Mouse (Mus musculus): ENCODE measurements at regions not wholly inside any gene's neighbourhood (a gene's known extent, or its start where the extent isn't known, plus 50 kb on each side); places are given as distances from the start of the nearest gene placed in this dataset.

- WGBS = 60% methylated on average over 2 of the region's 2 CpGs
- no peak overlapping the region for H3K4me2 ChIP-seq
- H3K27me3 ChIP-seq = no peaks in the 10 kb centered on the region
- no peak overlapping the region for H3K4me3 ChIP-seq
- no peaks in the 10 kb centered on the region for H3K36me3 ChIP-seq
- H3K4me1 ChIP-seq (replicated peaks) = peaks cover 8% of the 10 kb centered on the region
- H3K9me3 ChIP-seq = no peaks in the 10 kb centered on the region
- peak; percentile 47; the same call in 1 of the 2 replicates for ATAC-seq (ENCODE audit: low read depth)
- no peak overlapping the region for H3K27ac ChIP-seq (replicated peaks)
- no peak overlapping the region for H3K9ac ChIP-seq
These were observed 145.1 kb downstream of the Gm10192 start for GRCm38 (mm10) chr4:97037693-97038348.

DNA sequence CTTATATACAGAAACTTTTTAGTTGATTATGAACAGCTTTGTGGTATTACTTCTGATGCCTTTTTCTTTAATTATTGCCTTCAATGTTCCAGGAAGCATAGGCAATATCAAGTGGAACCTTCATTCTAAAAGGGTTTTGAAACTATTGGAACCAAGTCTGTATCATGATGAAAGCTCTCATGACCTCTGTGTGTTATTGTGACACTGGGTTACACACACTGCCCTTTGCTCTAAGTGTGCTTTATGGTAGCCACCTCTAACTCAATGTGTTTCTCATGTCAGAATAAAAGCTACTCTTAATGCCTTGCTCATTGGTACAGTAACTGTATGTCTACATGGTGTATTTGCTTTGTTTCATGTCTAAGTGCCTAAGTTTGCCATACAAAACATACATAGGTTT lies 154.0 kb downstream of the Gm10192 start:
- H3K9ac ChIP-seq = no peak overlapping the region
- H3K9me3 ChIP-seq = no peaks in the 10 kb centered on the region
- H3K4me3 ChIP-seq = no peak overlapping the region
- ATAC-seq (ENCODE audit: low read depth) = no peak
- no peaks in the 10 kb centered on the region for H3K4me1 ChIP-seq (replicated peaks)
- no peak overlapping the region for H3K4me2 ChIP-seq
- no peaks in the 10 kb centered on the region for H3K27me3 ChIP-seq
- no peaks in the 10 kb centered on the region for H3K36me3 ChIP-seq
- no peak overlapping the region for H3K27ac ChIP-seq (replicated peaks)

DNA sequence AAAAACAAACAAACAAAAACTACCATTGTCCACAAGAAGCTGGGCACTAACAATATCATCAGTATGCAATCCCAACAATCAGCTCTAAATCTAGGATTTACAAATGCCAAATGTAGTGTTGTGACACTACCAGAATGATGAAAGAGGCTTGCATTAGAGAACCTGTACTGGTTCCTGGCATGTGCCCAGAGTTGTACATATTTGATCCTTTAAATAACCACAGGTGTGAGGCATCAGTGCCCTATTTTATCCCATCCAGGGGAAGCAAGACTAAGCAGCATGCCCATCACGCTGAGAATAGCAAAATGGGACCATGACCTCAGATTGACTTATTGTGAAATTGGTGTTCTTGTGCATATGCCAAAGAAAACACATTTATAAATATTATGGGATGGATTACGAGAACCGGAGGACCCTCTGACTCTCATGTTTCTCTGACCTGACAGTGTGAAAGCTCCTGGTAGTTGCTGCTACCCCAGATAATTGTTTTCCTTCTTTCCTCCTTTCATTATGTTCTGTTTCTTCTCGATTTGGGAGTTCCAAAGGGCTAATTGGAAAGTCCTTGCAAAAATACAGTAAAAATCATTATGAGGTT lies 157.4 kb downstream of the Gm10192 start:
- H3K4me1 ChIP-seq (replicated peaks) = no peaks in the 10 kb centered on the region
- no peak for ATAC-seq (ENCODE audit: low read depth)
- H3K9me3 ChIP-seq = no peaks in the 10 kb centered on the region
- H3K4me2 ChIP-seq = no peak overlapping the region
- no peak overlapping the region for H3K9ac ChIP-seq
- no peak overlapping the region for H3K4me3 ChIP-seq
- H3K36me3 ChIP-seq = no peaks in the 10 kb centered on the region
- no peaks in the 10 kb centered on the region for H3K27me3 ChIP-seq
- 77% methylated on average over 4 of the region's 4 CpGs for WGBS
- no peak overlapping the region for H3K27ac ChIP-seq (replicated peaks)

DNA sequence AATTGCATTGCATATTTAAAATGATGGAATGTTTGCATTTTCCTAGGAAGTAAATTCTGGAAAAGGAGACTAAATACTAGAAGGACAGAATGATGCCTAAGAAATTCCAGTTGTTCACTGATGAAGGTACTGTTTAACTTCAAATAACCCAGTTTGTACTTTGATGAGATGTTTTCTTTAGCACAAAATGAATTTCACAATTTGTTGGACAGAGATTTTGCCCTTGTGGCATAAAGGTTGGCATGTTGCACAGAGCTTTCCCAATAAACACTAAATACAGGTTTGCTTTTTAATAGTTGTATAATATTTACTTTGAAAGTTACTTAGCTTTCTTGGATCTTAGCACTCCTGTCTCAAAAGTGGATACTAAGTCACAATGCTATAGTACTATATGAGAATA lies 181.6 kb downstream of the Gm10192 start:
- Histone ChIP-seq H3K4me2 (no peak overlapping the region), H3K4me1 (replicated peaks) (no peaks in the 10 kb centered on the region), H3K4me3 (no peak overlapping the region), H3K27ac (replicated peaks) (no peak overlapping the region), H3K36me3 (no peaks in the 10 kb centered on the region), H3K9ac (no peak overlapping the region), H3K27me3 (no peaks in the 10 kb centered on the region), H3K9me3 (no peaks in the 10 kb centered on the region)
- no peak for ATAC-seq (ENCODE audit: low read depth)

DNA sequence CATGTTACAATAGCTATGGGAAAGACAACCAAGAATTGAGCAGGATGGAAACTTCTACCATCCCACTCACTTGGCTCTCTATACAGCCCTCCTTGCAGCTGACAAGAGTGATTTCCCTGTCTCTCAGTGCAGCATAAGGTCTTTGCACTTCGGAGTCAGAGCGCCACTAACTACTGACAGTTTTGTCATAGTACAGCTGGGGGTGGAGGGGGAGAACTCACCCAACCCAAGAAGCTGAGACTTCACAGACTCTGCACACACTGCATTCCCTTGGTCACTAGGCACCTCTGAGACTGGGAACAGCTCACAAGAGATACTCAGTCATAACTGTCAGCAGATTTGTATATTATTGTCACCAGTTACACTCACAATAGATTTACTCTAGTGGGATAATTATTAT lies 195.3 kb upstream of the Gm12695 start:
- 72% methylated on average over 2 of the region's 2 CpGs for WGBS
- 0 out of 2 replicates have a peak, but pooled peaks have one; percentile 3 for ATAC-seq (ENCODE audit: low read depth)
- Histone ChIP-seq H3K4me1 (replicated peaks) (no peaks in the 10 kb centered on the region), H3K9ac (no peak overlapping the region), H3K9me3 (no peaks in the 10 kb centered on the region), H3K4me3 (no peak overlapping the region), H3K4me2 (no peak overlapping the region), H3K27ac (replicated peaks) (no peak overlapping the region), H3K27me3 (no peaks in the 10 kb centered on the region), H3K36me3 (no peaks in the 10 kb centered on the region)

DNA sequence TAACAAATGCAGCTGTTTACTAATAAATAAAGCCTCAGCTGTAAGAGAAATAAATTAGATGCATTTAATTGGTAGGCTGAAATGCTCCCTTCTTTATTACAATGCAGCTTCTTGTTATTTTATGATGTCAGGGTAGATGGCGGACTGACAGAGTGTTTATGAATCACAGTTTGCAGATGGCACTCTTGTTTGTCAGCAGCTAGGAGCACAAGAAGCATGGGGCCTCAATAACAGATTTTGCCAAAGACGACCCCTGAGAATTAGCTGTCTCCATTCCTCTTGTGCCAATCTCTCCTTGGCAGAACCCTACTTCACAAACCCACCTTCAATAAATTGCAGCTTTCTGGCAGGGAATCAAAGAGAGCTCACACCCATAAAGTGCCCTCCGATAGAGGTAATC lies 194.9 kb upstream of the Gm12695 start:
- no peaks in the 10 kb centered on the region for H3K9me3 ChIP-seq
- H3K4me3 ChIP-seq = no peak overlapping the region
- H3K9ac ChIP-seq = no peak overlapping the region
- peak; percentile 23; the same call in 1 of the 2 replicates for ATAC-seq (ENCODE audit: low read depth)
- H3K4me2 ChIP-seq = no peak overlapping the region
- WGBS = 65% methylated on average over 3 of the region's 3 CpGs
- H3K27ac ChIP-seq (replicated peaks) = no peak overlapping the region
- no peaks in the 10 kb centered on the region for H3K4me1 ChIP-seq (replicated peaks)
- no peaks in the 10 kb centered on the region for H3K36me3 ChIP-seq
- H3K27me3 ChIP-seq = no peaks in the 10 kb centered on the region

- ATAC-seq (ENCODE audit: low read depth) = 0 out of 2 replicates have a peak, but pooled peaks have one; percentile 65
- H3K4me1 ChIP-seq (replicated peaks) = no peaks in the 10 kb centered on the region
- no peaks in the 10 kb centered on the region for H3K36me3 ChIP-seq
- H3K27ac ChIP-seq (replicated peaks) = no peak overlapping the region
- no peak overlapping the region for H3K4me2 ChIP-seq
- WGBS = 26% methylated on average over 3 of the region's 3 CpGs
- H3K27me3 ChIP-seq = no peaks in the 10 kb centered on the region
- no peak overlapping the region for H3K4me3 ChIP-seq
- H3K9ac ChIP-seq = no peak overlapping the region
- no peaks in the 10 kb centered on the region for H3K9me3 ChIP-seq
These were observed 189.9 kb upstream of the Gm12695 start for GRCm38 (mm10) chr4:96974935-96975334.

DNA sequence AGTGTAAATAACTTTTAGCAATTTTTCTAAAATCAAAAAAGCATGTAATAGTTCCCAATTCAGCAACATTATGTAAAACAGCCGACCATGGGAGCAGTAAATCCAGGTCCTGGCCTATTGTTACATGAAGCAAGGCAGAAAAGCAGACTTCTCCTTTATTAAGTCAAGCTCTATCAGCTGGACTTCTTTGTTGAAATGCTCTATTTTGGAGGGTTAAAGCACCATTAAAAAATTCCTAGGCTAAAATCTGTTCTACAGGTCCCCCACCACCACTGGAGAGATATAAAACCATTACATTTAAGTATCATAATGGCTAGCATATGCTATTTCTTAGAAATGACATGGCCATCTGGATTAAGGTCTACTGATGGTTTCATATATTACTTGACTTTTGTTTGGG lies 188.8 kb upstream of the Gm12695 start:
- Histone ChIP-seq H3K4me1 (replicated peaks) (peaks cover under 1% of the 10 kb centered on the region; the same call in 1 of the 2 replicates), H3K9me3 (no peaks in the 10 kb centered on the region), H3K4me2 (no peak overlapping the region), H3K9ac (no peak overlapping the region), H3K4me3 (no peak overlapping the region), H3K27me3 (no peaks in the 10 kb centered on the region), H3K36me3 (no peaks in the 10 kb centered on the region), H3K27ac (replicated peaks) (no peak overlapping the region)
- WGBS = 33% methylated on average over 1 of the region's 1 CpGs
- no peak for ATAC-seq (ENCODE audit: low read depth)

GRCm38 (mm10) chr4:96969199-96969598 lies 184.2 kb upstream of the Gm12695 start:
- 35% methylated on average over 5 of the region's 5 CpGs for WGBS
- peaks cover 11% of the 10 kb centered on the region; the same call in 1 of the 2 replicates for H3K4me1 ChIP-seq (replicated peaks)
- ATAC-seq (ENCODE audit: low read depth) = peak; percentile 76; the same call in 1 of the 2 replicates

DNA sequence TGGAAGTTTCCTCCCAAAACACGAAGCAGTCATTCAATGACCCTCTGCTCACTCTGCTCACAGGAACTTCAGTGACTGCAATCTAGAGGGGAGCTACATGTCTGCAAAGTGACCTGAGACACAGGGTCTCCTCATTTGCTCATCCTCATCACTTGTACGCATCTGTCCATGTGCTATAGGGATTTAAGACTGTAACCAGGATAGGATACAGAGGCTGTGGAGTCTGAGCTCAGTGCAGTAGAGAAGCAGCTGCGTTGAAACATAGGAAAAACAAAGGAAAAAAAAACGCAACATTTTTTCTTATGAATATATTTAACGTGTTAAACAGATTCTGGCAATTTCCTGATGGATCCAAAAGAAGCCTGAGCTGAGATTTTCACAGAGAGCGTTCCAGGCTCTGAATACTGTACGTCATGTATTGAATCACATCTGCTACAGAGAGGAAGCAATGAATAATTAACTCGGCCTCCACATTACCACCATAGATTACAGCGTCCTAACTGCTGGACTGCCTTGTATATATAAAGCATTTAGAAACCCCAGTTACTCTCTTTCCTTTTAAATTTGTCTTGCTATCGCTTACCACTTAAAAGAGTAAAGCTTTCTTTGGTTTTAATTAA lies 183.7 kb upstream of the Gm12695 start:
- Histone ChIP-seq H3K4me1 (replicated peaks) (peaks cover 11% of the 10 kb centered on the region; the same call in 1 of the 2 replicates), H3K4me3 (no peak overlapping the region), H3K27me3 (no peaks in the 10 kb centered on the region), H3K27ac (replicated peaks) (peak overlapping the region; percentile 71), H3K4me2 (no peak overlapping the region), H3K9me3 (no peaks in the 10 kb centered on the region), H3K9ac (no peak overlapping the region), H3K36me3 (no peaks in the 10 kb centered on the region)
- 50% methylated on average over 10 of the region's 10 CpGs for WGBS
- peak; percentile 89 for ATAC-seq (ENCODE audit: low read depth)

More at GRCm38 (mm10) chr4:96969199-96969598, 184.2 kb upstream of the Gm12695 start:
- H3K9ac ChIP-seq = no peak overlapping the region
- no peaks in the 10 kb centered on the region for H3K36me3 ChIP-seq
- H3K4me3 ChIP-seq = no peak overlapping the region
- H3K27ac ChIP-seq (replicated peaks) = peak overlapping the region; percentile 71; the same call in 1 of the 2 replicates
- H3K27me3 ChIP-seq = no peaks in the 10 kb centered on the region
- no peak overlapping the region for H3K4me2 ChIP-seq
- no peaks in the 10 kb centered on the region for H3K9me3 ChIP-seq

All from neural tube, embryonic 13.5 days (tissue).